Mouse (Mus musculus) midbrain, embryonic 16.5 days (tissue): ENCODE results near the gene Plagl2. TPM values are rescaled to one million over a fixed set of nuclear protein-coding genes. Genes with fewer than 3 reads are reported as not detected.

Experiments used
- ATAC-seq: fragments of 200-750 bp; cut with Nextera tagmentation; 2 replicates; pipeline ENCODE4 v1.8.0; 2017; ENCODE audit warnings: moderate TSS enrichment
- H3K27ac ChIP-seq: fragments of 300-500 bp; sonication (generic); 2 replicates; pipeline ENCODE4 v1.5.1; 2014; ENCODE audit warnings: mild to moderate bottlenecking, low read length, mixed read lengths
- H3K27me3 ChIP-seq: fragments of 300-500 bp; sonication (generic); 2 replicates; pipeline ENCODE4 v1.6.1; 2014; ENCODE audit warnings: low read depth, low read length, mixed read lengths; ENCODE audit not compliant: control insufficient read depth, insufficient read depth
- H3K36me3 ChIP-seq: fragments of 300-500 bp; sonication (generic); 2 replicates; pipeline ENCODE4 v1.6.1; 2014; ENCODE audit warnings: mild to moderate bottlenecking, low read length, moderate library complexity, mixed read lengths; ENCODE audit not compliant: control insufficient read depth, insufficient read depth
- H3K4me1 ChIP-seq: fragments of 300-500 bp; sonication (generic); 2 replicates; pipeline ENCODE4 v1.6.1; 2014; ENCODE audit warnings: mild to moderate bottlenecking, low read length, mixed read lengths; ENCODE audit not compliant: control insufficient read depth, insufficient read depth
- H3K4me2 ChIP-seq: fragments of 300-500 bp; sonication (generic); 2 replicates; pipeline ENCODE4 v1.6.1; 2014; ENCODE audit warnings: mild to moderate bottlenecking, low read length, mixed read lengths
- H3K4me3 ChIP-seq: fragments of 300-500 bp; sonication (generic); 2 replicates; pipeline ENCODE4 v1.5.1; 2014; ENCODE audit warnings: low read depth, mild to moderate bottlenecking, low read length, moderate library complexity, mixed read lengths
- H3K9ac ChIP-seq: fragments of 300-500 bp; sonication (generic); 2 replicates; pipeline ENCODE4 v1.6.1; 2014; ENCODE audit warnings: low read depth, low read length, mixed read lengths
- H3K9me3 ChIP-seq: fragments of 300-500 bp; sonication (generic); replicated peaks from 2 replicates; pipeline ENCODE4 v1.6.1; 2014; ENCODE audit warnings: mild to moderate bottlenecking, low read length, mixed read lengths; ENCODE audit not compliant: control insufficient read depth, poor library complexity, severe bottlenecking
- WGBS: fragments of 180-500 bp; shearing (Covaris S2); extraction: QIAGEN DNeasy Blood & Tissue Kit; methylation state at CpG from one replicate; pipeline ENCODE4 v1.1.7; 2014; 5-methylcytosine and 5-hydroxymethylcytosine counted together
- polyA plus RNA-seq: library from polyadenylated mRNA; unstranded; fragments of >200 nt; fragmentation: Nextera tagmentation; extraction: Ambion mirVana; gene quantifications from 2 replicates; pipeline ENCODE4 v1.2.1, GENCODE M21; 2015

Plagl2 gene
- polyA plus RNA-seq, 1 experiment from 2014 or later = 5.2 TPM

GRCm38 (mm10) chr2:153242156-153242555, 930 bp upstream of the Plagl2 start:
- Histone ChIP-seq H3K9ac (peak overlapping the region; percentile 97), H3K4me3 (peak overlapping the region; percentile 92), H3K4me1 (peaks cover 37% of the 10 kb centered on the region), H3K27me3 (no peaks in the 10 kb centered on the region), H3K27ac (peak overlapping the region; percentile 84), H3K9me3 (no peaks in the 10 kb centered on the region), H3K4me2 (peak overlapping the region; percentile 61), H3K36me3 (no peaks in the 10 kb centered on the region; the same call in 1 of the 2 replicates)
- no peak for ATAC-seq
- WGBS = 69% methylated on average over 6 of the region's 6 CpGs

GRCm38 (mm10) chr2:153240701-153241235, 458 bp downstream of the Plagl2 start:
- H3K27ac ChIP-seq = peak overlapping the region; percentile 84
- WGBS = 0% methylated on average over 17 of the region's 33 CpGs
- no peaks in the 10 kb centered on the region for H3K9me3 ChIP-seq
- peak overlapping the region; percentile 61 for H3K4me2 ChIP-seq
- peaks cover 37% of the 10 kb centered on the region for H3K4me1 ChIP-seq
- peak; percentile 80 for ATAC-seq
- H3K36me3 ChIP-seq = no peaks in the 10 kb centered on the region; the same call in 1 of the 2 replicates
- peak overlapping the region; percentile 97 for H3K9ac ChIP-seq
- no peaks in the 10 kb centered on the region for H3K27me3 ChIP-seq
- H3K4me3 ChIP-seq = peak overlapping the region; percentile 92

GRCm38 (mm10) chr2:153239860-153240480, 1.3 kb downstream of the Plagl2 start:
- peak overlapping the region; percentile 97 for H3K9ac ChIP-seq
- 1% methylated on average over 19 of the region's 22 CpGs for WGBS
- peak overlapping the region; percentile 92 for H3K4me3 ChIP-seq
- ATAC-seq = no peak
- no peaks in the 10 kb centered on the region for H3K27me3 ChIP-seq
- peak overlapping the region; percentile 61 for H3K4me2 ChIP-seq
- H3K9me3 ChIP-seq = no peaks in the 10 kb centered on the region
- H3K36me3 ChIP-seq = peaks cover 5% of the 10 kb centered on the region
- H3K27ac ChIP-seq = no peak overlapping the region; the same call in 1 of the 2 replicates
- peaks cover 37% of the 10 kb centered on the region for H3K4me1 ChIP-seq

GRCm38 (mm10) chr2:153239021-153239859, 2.0 kb downstream of the Plagl2 start:
- H3K9me3 ChIP-seq = no peaks in the 10 kb centered on the region
- peak overlapping the region; percentile 97 for H3K9ac ChIP-seq
- peaks cover 10% of the 10 kb centered on the region for H3K36me3 ChIP-seq
- H3K4me3 ChIP-seq = peak overlapping the region; percentile 92
- no peak overlapping the region for H3K27ac ChIP-seq
- H3K4me1 ChIP-seq = peaks cover 37% of the 10 kb centered on the region
- ATAC-seq = no peak
- WGBS = 35% methylated on average over 7 of the region's 7 CpGs
- peak overlapping the region; percentile 61 for H3K4me2 ChIP-seq
- no peaks in the 10 kb centered on the region for H3K27me3 ChIP-seq

GRCm38 (mm10) chr2:153238406-153238805, 2.8 kb downstream of the Plagl2 start:
- H3K4me1 ChIP-seq = peaks cover 37% of the 10 kb centered on the region

GRCm38 (mm10) chr2:153237891-153238290, 3.3 kb downstream of the Plagl2 start:
- no peak overlapping the region for H3K4me2 ChIP-seq
- H3K4me3 ChIP-seq = no peak overlapping the region
- H3K27me3 ChIP-seq = no peaks in the 10 kb centered on the region
- peaks cover 33% of the 10 kb centered on the region for H3K4me1 ChIP-seq
- no peak overlapping the region for H3K9ac ChIP-seq
- WGBS = 71% methylated on average over 4 of the region's 4 CpGs
- peaks cover 16% of the 10 kb centered on the region for H3K36me3 ChIP-seq
- no peaks in the 10 kb centered on the region for H3K9me3 ChIP-seq
- no peak overlapping the region for H3K27ac ChIP-seq
- ATAC-seq = no peak

More at GRCm38 (mm10) chr2:153238406-153238805, 2.8 kb downstream of the Plagl2 start:
- no peak overlapping the region for H3K4me3 ChIP-seq
- H3K27ac ChIP-seq = no peak overlapping the region
- H3K9ac ChIP-seq = no peak overlapping the region
- no peaks in the 10 kb centered on the region for H3K27me3 ChIP-seq
- peaks cover 14% of the 10 kb centered on the region for H3K36me3 ChIP-seq
- H3K4me2 ChIP-seq = no peak overlapping the region
- ATAC-seq = no peak
- 56% methylated on average over 2 of the region's 2 CpGs for WGBS
- no peaks in the 10 kb centered on the region for H3K9me3 ChIP-seq

- 73% methylated on average over 4 of the region's 4 CpGs for WGBS
- Histone ChIP-seq H3K27me3 (no peaks in the 10 kb centered on the region), H3K4me3 (no peak overlapping the region), H3K4me2 (no peak overlapping the region), H3K4me1 (peaks cover 26% of the 10 kb centered on the region), H3K9me3 (no peaks in the 10 kb centered on the region), H3K9ac (no peak overlapping the region), H3K27ac (no peak overlapping the region), H3K36me3 (peaks cover 20% of the 10 kb centered on the region)
- ATAC-seq = no peak
These were observed 4.0 kb downstream of the Plagl2 start for GRCm38 (mm10) chr2:153237193-153237592.

- H3K27me3 ChIP-seq = no peaks in the 10 kb centered on the region
- no peaks in the 10 kb centered on the region for H3K9me3 ChIP-seq
- no peak overlapping the region for H3K9ac ChIP-seq
- no peak overlapping the region for H3K27ac ChIP-seq
- peaks cover 31% of the 10 kb centered on the region for H3K36me3 ChIP-seq
- H3K4me2 ChIP-seq = no peak overlapping the region
- no peak overlapping the region for H3K4me3 ChIP-seq
- H3K4me1 ChIP-seq = peaks cover 12% of the 10 kb centered on the region
- ATAC-seq = no peak
- 86% methylated on average over 5 of the region's 5 CpGs for WGBS
These were observed 12.7 kb downstream of the Plagl2 start for GRCm38 (mm10) chr2:153228523-153228922.

GRCm38 (mm10) chr2:153227959-153228358, 13.3 kb downstream of the Plagl2 start:
- H3K9me3 ChIP-seq = no peaks in the 10 kb centered on the region
- H3K36me3 ChIP-seq = peaks cover 29% of the 10 kb centered on the region
- H3K4me2 ChIP-seq = no peak overlapping the region
- no peak overlapping the region for H3K9ac ChIP-seq
- H3K4me1 ChIP-seq = peaks cover 12% of the 10 kb centered on the region
- no peak for ATAC-seq
- WGBS = 96% methylated on average over 4 of the region's 4 CpGs
- H3K27me3 ChIP-seq = no peaks in the 10 kb centered on the region
- no peak overlapping the region for H3K27ac ChIP-seq
- no peak overlapping the region for H3K4me3 ChIP-seq
